In genomic region chr12:112829244-112829864, GRCm38 (mm10) we compare ENCODE assay signal across 8 mouse cellular contexts. TPM values are rescaled to one million over a fixed set of nuclear protein-coding genes. Genes with fewer than 3 reads are reported as not detected.
A peak's percentile ranks its signal among the peaks of the same experiment; 100 is the strongest.
DNase-seq lines count a peak whose midpoint lies in the region; ATAC-seq and TF ChIP-seq lines count a peak whose summit lies in the region.

Gene Cdca4 (minus strand): TSS chr12:112829423.

- H3K9ac ChIP-seq in hindbrain, postnatal 0 days (replicated peaks; ENCODE audit: low read length): peak within 1 kb of the TSS; percentile 85

- H3K9me3 ChIP-seq in hindbrain, postnatal 0 days (ENCODE audit: low read length): no peaks in the 10 kb centered on the region

- H3K36me3 ChIP-seq in hindbrain, postnatal 0 days (ENCODE audit: insufficient read depth, low read length): 0 out of 2 replicates have a peak, but pooled peaks cover 4% of the 10 kb centered on the region

- H3K4me3 ChIP-seq in gastrocnemius, adult 2 months: peak within 1 kb of the TSS; percentile 95
- peak within 1 kb of the TSS; percentile 74 for H3K4me3 ChIP-seq in hindbrain, postnatal 0 days (ENCODE audit: low read length)
- H3K4me3 ChIP-seq in left cerebral cortex, adult 2 months: peak within 1 kb of the TSS; percentile 93

- intact Hi-C loops in gastrocnemius, adult 2 months (cut with DNase I): loop anchor here (2.0 to 10.0 kb wide), 3 partner anchors 21 to 1015 kb away; partner anchors contain the start of genes Clba1, Xrcc3 and Zfyve21
- intact Hi-C loops in left cerebral cortex, adult 2 months (cut with DNase I): loop anchor here (2.0 kb wide), 2 partner anchors 21 to 99 kb away; partner anchors contain the start of genes Clba1 and Jag2

- ATAC-seq in hindbrain, postnatal 0 days: peak; percentile 98
- peak; percentile 88 for ATAC-seq in megakaryocyte, adult 5-6 weeks (ENCODE audit: poor library complexity, severe bottlenecking)

- peak; percentile 89 for DNase-seq in WW6 (ENCODE audit: low read depth, low spot score)
- DNase-seq in cerebellum, postnatal 4 days (ENCODE audit: low spot score in 2 of 2): peak; percentile 92 to 99
- peak; percentile 100 for DNase-seq in gastrocnemius, adult 2 months
- DNase-seq in hindbrain, postnatal 0 days (ENCODE audit: low spot score): peak; percentile 99
- DNase-seq in left cerebral cortex, adult 2 months (ENCODE audit: extremely low spot score in 1 of 2, low spot score in 2 of 2): peak; percentile 99
- DNase-seq in right cerebral cortex, adult 2 months (ENCODE audit: low spot score in 2 of 2): peak; percentile 96 to 97
- DNase-seq in urinary bladder, postnatal 14 days (ENCODE audit: low spot score): peak; percentile 99

- H3K27me3 ChIP-seq in hindbrain, postnatal 0 days (ENCODE audit: insufficient read depth, low read length): no peaks in the 10 kb centered on the region

- peak within 1 kb of the TSS; percentile 87 for H3K4me2 ChIP-seq in hindbrain, postnatal 0 days (ENCODE audit: low read depth, low read length)

- WGBS in hindbrain, postnatal 0 days: 2% methylated on average over 36 of the region's 72 CpGs

- peak within 1 kb of the TSS; percentile 93 for H3K27ac ChIP-seq in gastrocnemius, adult 2 months
- H3K27ac ChIP-seq in hindbrain, postnatal 0 days: peak within 1 kb of the TSS; percentile 90
- H3K27ac ChIP-seq in left cerebral cortex, adult 2 months: peak within 1 kb of the TSS; percentile 91

- TF ChIP-seq CTCF in gastrocnemius, adult 2 months (IDR thresholded peaks at IDR 0.05): peak; percentile 33
- 0 out of 2 replicates have a peak, but pooled peaks have one; percentile 12 for TF ChIP-seq CTCF in hindbrain, postnatal 0 days (IDR thresholded peaks at IDR 0.05; ENCODE audit: low read depth)
- TF ChIP-seq CTCF in left cerebral cortex, adult 2 months (IDR thresholded peaks at IDR 0.05): no peak; the same call in 1 of the 2 replicates

- peaks cover 17% of the 10 kb centered on the region for H3K4me1 ChIP-seq in hindbrain, postnatal 0 days (ENCODE audit: insufficient read depth, low read length)

RNA-seq across cellular contexts. Expression of gene Cdca4, which starts in this region (rescaled TPM):
- 1 to 10 TPM; 3.0 to 3.1 TPM for total RNA-seq in gastrocnemius, adult 2 months (2021)
- total RNA-seq in hindbrain, postnatal 0 days (2014; rRNA removed): 27.9 and 28.6 TPM in 2 replicates
- polyA plus RNA-seq in hindbrain, postnatal 0 days (2015; fragmentation: Nextera tagmentation; extraction: Ambion mirVana): 23.6 and 25.2 TPM in 2 replicates
- 10 to 100 TPM; 10.5 to 12.4 TPM for total RNA-seq in left cerebral cortex, adult 2 months (2021)
- total RNA-seq in megakaryocyte, adult 5-6 weeks (2015): 62.0 and 67.7 TPM in 2 replicates
- total RNA-seq in megakaryocyte, adult 5-6 weeks (2017): 48.9 and 57.9 TPM in 2 replicates

Comparison
In these comparisons a context has a peak if more than half of its experiments do, and no peak if none do; other contexts are left out.
1. Peak in every context shown above with its lines: DNase-seq, ATAC-seq, H3K4me3 ChIP-seq and H3K27ac ChIP-seq.